Mouse (Mus musculus) mature B cell (primary cell): ENCODE measurements around the gene Pdxp.
"Not testable (repeated sequence)": the region's sequence is repeated elsewhere in the genome, so short reads cannot be mapped to it uniquely, and the experiment has no call there.

Experiments
- in situ Hi-C: fragments of 300-500 bp; cut with MboI; formaldehyde crosslinking; loops from 2 replicates; pipeline ENCODE4 v1.14.3; 2019

Pdxp gene

DNA sequence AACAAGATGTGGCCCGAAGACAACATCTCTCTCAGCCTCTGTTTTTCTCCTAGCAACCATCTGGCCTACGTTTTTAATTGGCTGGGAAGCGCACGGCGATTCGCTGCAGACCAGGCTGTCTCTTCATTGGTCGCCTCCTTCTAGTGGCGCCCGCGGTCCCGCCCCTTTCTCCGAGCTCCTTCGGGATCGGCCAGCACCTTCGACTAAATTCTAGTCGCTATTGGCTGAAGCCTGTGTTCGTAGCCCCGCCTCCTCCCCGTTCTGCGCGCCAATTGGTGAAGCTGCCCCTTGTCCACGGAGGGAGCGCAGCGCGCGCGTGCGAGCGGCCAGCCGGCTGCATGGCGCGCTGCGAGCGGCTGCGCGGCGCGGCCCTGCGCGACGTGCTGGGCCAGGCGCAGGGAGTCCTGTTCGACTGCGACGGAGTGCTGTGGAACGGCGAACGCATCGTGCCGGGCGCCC is at the start of gene Pdxp:
Gene Pdxp (plus strand): TSS at position 288 of the 459 bp plus-strand sequence.
- in situ Hi-C loops, result no loop called here

DNA sequence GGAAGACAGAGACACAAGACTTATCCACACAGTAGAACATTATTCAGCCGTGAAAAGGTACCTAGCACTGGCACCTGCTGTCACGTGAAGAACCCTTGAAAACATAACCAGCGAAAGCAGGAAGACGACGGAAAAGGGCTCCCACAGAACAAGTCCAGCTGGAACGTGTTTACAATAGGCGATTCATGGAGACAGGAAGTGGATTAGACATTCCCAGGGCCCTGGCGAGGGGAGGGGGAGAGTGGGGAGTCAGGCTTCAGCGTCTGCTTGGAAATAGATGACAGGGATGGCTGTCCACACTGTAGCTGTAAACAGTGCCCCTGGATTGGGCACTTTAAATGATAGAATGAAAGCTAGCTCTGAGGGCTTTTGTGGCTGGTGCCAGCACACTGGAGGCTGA is 45.3 kb upstream of the Pdxp start:
- in situ Hi-C loops, result no loop called here

- in situ Hi-C loops, result no loop called here
Measured at GRCm38 (mm10) chr15:78868826-78869233, 44.9 kb upstream of the Pdxp start.

DNA sequence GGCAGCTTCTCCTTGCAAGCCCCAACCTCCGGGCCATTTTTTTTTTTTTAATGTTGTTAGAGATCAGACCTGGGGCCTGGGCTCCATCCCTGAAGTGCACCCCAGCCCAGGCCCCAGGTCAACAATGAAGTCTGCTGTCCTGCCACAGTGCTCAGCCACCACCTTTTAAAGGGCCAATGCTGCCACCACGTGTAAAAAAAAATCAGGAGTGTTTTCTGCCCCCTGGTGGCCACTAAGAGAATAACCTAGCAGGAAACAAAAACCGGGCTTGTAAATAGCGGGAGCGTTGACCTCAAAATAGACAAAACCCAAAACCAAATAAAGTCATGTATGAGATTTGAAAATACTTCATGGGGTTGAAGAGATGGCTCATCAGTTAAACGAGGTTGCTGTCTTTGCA is 43.9 kb upstream of the Pdxp start:
- in situ Hi-C loops, result no loop called here

- in situ Hi-C loops, result no loop called here
Measured at GRCm38 (mm10) chr15:78872021-78872608, 41.6 kb upstream of the Pdxp start.

DNA sequence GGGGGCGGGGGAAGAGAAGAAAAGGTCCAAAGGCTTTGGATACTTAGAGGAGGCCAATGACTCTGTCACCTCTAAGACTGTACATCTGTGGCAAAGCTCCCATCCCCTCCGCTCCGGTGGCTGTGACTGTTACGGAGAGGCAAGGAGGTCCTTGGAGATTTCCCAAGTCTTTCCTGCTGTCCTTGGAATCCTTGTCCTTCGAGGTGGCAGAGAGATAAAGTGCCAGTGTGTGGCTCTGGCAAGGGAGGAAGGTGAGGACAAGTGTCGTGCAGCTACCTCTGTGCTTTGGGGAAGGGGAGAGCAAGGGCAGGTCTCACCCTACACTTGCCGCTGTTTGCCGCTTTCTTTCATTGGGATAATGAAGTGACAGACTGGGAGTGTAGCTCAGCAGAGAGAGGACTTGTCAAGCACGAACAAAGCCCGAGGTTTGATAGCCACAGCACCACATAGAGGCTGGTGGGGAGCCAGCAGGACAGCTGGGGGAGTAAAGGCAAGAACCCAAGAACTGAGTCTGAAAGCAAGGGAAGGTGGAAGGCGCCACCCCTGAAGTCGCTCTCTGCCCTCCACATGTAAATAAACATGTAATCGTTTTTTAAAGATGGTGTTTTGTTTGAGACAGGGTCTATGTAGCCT is 39.8 kb upstream of the Pdxp start:
- in situ Hi-C loops, result no loop called here

DNA sequence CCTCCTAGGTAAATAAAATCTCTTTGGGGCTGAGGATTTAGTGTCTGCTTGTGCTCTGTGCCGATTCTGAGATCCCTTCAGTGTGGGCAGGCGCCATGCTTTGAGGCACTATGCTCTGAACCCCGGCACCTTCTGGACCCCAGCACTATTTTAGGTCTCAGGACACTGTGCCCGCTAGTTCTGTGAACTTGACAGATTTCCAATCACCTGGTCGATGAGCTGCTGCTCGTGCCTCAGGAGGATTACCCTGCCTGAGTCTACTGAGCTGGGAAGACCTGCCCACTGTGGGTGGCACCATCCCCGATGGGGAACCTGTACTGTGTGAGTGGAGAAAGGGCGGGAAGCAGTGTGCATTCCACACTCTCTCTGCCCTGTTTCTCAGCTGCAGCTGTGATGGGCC is 38.7 kb upstream of the Pdxp start:
- in situ Hi-C loops, result no loop called here

- in situ Hi-C loops, result no loop called here
Measured at GRCm38 (mm10) chr15:78875537-78875936, 38.2 kb upstream of the Pdxp start.

DNA sequence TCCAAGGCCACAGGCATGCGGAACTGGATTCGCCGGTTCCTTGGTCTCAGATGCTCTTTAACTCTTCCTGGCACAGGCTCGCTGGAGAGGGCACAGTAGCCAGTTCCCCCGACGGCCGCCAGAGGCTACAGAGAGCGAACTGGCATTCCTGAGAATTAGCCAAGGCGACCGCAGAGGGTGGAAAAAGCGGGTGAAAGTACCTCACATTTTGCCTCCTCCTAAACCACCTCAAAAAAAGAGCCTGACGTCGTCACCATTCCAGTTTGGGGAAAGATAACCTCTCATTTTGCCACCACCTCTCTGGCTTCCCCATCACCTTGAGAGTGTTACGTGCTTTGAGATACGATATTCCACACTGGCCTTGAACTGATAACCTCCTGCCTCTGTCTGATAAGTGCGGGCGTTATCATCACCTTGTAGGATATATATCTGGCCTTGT is 37.4 kb upstream of the Pdxp start:
- in situ Hi-C loops, result no loop called here

GRCm38 (mm10) chr15:78876991-78877809 is 36.5 kb upstream of the Pdxp start, which contains the start of gene Gga1:
TSS of gene Gga1 (plus strand) at chr15:78877190.
- in situ Hi-C loops, result no loop called here

DNA sequence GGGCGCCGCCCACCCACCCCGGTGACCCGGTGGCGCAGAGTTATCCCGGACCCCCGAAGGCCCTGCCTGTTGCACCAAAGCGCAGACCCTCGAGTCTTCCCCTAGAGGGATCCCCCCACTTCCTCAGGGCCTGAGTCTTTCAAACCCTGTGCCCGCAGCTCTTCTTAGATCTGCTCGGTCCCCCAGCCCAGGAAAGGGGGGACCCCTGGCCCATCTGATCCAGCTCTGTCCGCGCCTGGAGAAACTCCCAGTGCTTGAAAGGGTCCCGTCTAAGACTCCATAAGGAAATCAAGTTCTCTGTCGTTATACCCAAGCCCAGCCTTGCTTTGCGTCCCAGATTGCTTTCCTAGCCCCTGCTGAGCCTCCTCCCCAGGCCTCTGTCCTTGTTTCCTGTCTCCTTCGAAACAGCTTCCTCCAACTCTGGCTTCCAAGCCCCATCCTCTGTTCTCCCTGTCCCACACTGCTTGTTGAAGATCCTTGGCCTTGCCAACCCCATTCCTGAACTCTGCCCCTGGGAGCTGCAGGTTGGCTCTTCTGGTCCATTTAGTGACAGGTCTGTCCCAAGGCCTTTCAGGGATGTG is 35.8 kb upstream of the Pdxp start:
- in situ Hi-C loops, result no loop called here

DNA sequence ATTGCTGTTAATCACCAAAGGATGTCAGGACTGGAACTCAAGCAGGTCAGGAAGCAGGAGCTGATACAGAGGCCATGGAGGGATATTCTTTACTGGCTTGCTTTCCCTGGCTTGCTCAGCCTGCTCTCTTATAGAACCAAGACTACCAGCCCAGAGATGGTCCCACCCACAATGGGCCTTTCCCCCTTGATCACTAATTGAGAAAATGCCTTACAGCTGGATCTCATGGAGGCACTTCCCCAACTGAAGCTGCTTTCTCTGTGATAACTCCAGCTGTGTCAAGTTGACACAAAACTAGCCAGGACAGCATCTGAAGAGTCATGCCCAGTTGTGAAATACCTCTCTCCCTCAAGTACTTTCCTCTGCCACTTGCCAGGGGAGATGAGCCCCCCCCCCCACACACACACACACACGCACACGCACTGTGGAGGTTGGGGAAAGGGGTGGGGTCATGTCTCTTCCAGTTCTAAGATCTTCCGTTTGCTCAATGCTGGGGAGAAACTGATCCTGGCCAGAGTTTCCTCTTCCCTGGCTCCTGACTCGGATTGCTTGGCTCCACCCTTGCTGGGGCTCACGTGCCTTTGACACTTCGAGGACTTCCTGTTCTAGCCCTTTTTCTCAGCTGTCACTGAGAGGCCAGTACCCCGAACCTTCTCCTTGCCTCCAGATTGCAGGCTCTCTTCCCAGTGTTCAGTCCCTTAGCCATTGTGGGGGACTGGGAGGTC is 34.8 kb upstream of the Pdxp start:
- in situ Hi-C loops, result not testable (repeated sequence)

DNA sequence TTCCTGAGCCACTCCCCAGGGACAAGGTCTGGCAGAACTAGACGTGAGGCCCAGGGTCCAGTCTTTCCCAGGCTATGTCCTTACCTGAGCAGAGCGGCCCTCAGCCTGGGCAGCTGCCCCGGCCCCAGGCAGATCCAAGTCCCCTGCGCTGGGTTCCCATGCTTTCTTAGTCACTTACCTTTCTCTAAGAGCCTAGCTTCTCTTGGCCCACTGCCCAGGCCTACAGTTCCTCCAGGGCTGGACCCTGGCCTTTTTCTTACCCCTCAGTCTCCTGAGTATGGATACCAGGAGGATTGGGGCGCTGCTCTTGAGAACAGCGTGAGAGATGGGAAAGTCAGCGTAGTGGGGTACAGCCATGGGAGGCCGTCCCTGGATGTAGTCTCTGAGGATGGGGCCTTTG is 33.3 kb upstream of the Pdxp start:
- in situ Hi-C loops, result no loop called here

DNA sequence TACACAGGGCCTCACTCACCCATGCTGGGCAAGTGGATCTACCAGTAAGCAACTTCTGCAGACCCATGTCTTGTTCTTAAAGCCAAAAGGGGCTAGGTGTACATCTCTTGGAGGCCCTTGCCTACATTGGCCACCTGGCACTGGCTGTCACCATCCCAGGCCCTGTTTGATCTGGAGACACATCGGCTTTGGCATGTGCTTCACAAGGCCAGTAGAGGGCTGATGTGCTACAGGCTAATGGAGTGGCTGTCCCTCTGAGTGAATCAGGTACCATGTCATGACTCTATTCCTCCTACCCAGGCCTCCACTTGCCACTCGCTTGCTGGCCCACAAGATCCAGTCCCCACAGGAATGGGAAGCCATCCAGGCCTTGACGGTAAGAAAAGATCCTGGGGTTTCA is 31.9 kb upstream of the Pdxp start:
- in situ Hi-C loops, result no loop called here

DNA sequence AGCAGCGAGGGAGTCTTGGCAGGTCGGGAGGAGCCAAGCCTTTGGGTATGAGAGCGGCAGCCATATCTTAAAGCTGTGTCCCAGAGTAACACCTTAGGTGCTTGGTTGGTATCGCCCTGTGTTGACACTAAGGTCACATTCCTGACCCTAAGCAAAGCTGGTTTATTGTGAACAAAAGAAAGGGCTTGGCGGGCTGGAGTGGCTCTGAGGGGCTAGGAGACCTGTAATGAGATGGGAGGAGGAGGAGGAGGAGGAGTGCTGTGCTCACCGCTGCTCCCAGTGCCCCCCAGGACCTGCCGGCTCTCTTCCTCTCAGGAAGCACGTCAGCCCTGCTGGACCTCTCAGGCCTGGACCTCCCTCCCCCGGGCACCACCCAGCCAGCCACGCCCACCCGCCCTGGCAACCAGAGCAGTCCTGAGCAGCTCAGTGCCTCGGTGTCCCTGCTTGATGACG is 24.3 kb upstream of the Pdxp start:
- in situ Hi-C loops, result no loop called here

- in situ Hi-C loops, result no loop called here
Measured at GRCm38 (mm10) chr15:78892440-78892839, 21.3 kb upstream of the Pdxp start.

DNA sequence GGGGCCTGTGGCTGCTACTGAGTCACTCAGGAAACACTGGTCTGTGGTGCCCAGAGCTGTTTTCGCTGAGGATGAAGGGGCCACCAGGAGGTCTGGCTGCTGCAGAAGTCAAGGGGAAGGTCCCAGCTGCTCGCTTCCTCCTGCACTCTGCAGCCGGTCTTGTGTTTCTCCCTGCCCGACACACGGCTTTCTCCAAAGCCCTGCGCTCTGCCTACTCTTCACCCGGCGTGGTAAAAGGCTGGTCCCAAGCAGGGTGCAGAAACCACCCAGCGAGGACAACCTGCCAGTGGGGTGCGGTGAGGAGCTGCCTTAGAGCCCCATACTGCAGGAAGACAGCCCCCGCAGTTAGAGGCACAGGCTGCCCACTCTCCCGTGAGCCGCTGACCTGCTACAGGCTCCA is 19.0 kb upstream of the Pdxp start:
- in situ Hi-C loops, result no loop called here

- in situ Hi-C loops, result no loop called here
Measured at GRCm38 (mm10) chr15:78895741-78896140, 18.0 kb upstream of the Pdxp start.

DNA sequence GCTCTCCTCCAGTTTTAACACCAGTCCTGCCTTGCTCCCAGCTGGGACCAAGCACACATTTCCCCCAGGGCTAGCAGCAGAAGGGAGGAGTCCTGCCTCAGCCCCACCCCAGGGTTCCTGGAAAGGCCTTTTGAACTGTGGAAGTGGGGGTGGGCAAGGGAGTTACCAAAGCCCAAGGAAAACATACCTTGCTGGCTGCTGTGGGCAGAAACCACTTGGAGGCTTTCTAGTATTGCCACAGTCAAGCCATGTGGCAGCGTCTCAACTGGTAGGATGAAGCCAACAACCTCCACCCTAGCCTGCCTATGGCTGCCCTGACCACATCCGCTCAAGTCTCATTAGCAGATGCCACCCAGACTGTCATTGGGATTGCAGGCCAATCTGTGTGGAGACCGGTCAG is 17.6 kb upstream of the Pdxp start:
- in situ Hi-C loops, result no loop called here

GRCm38 (mm10) chr15:78897488-78897887 is 16.2 kb upstream of the Pdxp start:
- in situ Hi-C loops, result no loop called here

DNA sequence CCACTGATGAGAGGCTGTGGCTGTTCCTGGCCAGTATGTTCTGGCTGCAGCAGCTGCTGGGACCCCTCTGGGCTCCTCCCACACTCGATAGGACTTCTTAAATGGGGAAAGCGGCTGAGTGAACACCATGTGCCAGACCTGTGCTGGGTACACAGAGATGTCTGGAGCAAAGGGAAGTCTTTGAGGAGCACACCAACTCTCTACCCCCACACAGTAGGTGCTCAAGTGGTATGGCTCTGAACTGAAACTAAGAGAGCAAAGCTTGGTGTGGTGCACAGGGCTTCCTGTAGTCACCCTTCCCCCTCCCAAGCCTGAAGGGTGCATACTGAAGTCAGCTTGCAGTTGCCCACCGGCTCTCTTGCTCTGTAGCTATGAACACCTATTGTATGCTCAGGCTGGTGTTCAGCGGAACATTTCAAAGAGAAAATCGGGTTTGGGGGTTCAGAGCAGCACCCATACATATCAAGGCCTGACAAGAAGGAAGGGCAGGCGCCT is 15.2 kb upstream of the Pdxp start:
- in situ Hi-C loops, result no loop called here

DNA sequence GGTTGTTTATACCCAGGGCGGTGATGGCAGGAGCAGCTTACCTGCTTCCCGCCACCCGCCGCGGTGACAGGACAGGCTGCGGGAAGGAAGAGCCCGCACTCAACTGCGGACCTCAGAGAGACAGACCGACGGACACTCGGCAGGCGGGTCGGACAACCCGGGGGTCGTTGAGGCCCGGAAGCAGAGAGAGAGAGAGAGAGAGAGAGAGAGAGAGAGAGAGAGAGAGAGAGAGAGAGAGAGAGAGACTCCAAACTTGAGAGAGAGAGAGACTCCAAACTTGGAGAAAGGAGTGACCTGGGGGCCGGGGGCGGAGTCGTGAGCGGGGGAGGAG is 14.3 kb upstream of the Pdxp start, which contains the start of gene Gm49510:
Gene Gm49510 (plus strand): TSS at position 259 of the 331 bp plus-strand sequence.
- in situ Hi-C loops, result no loop called here
